Mouse (Mus musculus): ENCODE results near the gene C130032M10Rik.

Gene C130032M10Rik

DNA sequence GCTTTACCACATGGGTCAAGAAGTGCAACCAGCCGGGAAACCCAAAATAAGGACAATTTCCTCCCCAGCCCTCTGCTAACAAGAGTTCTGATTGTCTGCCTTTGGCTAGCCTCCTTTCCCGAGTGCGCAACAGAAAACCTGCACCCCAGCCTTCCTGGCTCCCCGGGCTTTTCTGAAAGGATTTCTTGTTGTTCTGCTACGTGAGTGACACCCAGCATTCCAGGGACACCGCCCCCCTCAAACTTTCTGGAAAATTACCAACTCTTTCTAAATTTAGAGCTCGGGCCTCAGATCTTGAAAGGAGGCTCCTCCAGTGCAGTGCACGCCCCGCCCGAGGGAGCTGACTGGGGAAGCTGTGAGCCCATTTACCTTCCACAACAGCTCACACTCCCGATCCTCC, at the start of gene C130032M10Rik:
C130032M10Rik (plus strand) TSS at position 334 of the 400 bp plus-strand sequence.
- peak; percentile 12 for DNase-seq

- DNase-seq: no peak
These were observed 48.6 kb upstream of the C130032M10Rik start for GRCm38 (mm10) chr9:114466871-114467270.

GRCm38 (mm10) chr9:114468217-114468616, 47.3 kb upstream of the C130032M10Rik start:
- DNase-seq: no peak

- no peak for DNase-seq
These were observed 46.8 kb upstream of the C130032M10Rik start for GRCm38 (mm10) chr9:114468701-114469100.

GRCm38 (mm10) chr9:114471892-114472291, 43.6 kb upstream of the C130032M10Rik start:
- no peak for DNase-seq

DNA sequence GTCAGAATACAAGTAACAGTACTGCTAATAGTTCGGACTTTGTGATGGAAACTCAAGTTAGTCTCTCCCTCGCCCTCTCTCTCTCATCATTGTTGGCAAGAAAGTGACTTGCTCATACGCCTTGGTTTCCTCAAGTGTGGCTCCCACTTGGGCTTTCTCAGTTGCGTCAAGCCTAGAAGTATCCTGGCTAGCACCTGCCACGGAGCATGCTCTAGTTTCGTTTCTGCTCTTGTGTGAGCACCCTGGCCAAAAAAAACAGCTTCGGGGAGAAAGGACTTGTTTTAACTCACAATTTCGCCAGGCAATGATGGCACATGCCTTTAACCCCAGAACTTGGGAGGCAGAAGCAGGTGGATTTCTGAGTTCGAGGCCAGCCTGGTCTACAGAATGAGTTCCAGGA, 38.5 kb upstream of the C130032M10Rik start:
- no peak for DNase-seq

- DNase-seq: no peak
These were observed 34.6 kb upstream of the C130032M10Rik start for GRCm38 (mm10) chr9:114480940-114481339.

DNA sequence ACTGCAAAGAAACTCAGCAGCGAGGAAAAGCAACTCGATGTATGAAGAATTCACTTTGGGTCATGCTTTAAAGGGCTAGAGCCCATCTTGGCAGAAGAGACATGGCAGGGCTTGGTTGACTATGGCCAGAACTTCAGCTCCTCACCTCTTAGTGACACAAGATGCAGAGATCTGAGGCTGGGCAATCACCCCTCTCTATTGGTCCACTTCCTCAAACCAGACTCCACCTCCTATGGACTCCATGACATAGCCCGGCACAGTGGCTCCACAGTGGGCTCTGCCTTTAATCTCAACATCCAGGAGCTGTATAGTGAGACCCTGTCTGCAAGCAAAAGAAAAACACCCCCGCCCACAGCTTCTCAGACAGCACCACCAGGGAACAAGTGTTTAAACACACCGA, 30.7 kb upstream of the C130032M10Rik start:
- no peak for DNase-seq

DNA sequence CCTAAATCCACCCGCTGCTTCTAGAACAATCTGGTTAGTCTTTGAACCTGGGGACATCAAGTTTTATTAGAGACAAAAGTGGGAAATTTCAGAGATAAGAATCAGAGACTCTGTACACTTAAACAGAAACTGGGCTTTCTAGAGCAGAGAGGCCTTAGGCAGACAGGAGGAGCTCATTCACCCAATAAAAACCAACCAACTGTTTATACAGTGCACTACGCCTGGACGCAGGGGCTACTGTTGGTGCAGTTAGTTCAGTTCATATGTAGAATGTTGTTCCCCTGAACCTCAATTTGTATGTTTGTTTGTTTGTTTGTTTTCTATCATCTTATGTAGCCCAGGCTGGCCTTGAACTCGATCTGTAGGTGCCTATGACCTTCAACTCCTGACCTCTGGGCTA, 28.7 kb upstream of the C130032M10Rik start:
- no peak for DNase-seq

DNA sequence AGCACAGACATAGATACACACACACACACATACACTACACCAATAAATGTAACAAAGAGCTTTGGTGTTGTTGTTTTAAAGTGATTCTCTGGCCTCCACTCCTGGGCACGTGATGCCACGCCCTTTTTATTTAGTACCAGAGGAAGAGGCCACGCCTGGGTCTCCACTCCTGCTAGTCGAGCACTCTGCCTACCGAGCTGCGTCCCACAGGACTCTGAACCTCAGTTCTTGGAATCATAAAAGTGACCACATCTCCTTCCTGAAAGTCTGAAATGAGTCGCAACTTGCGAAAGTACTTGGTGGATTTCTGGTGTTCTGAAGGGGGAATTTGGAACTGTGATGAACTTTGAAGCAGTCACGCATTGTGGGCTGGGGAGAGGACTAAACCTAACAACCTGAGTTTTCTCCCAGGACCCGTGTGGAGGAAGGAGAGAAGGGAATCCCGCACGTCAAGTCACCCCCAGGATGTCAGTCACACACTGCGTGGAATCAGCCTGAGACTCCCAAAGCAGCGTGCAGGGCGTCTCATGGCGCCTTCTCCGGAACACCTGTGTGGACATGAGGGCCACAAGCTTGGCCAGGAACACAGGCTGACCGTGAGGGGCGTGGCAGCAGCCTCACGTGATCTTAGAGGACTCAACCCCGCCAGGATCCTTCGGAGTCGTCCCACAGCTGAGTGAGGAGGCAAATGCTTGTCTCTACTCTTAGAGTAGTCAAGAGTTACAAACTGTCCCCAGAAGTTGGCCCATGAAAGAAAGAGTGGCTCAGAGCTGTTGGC, 27.8 kb upstream of the C130032M10Rik start:
- DNase-seq: no peak

GRCm38 (mm10) chr9:114496469-114496868, 19.0 kb upstream of the C130032M10Rik start:
- no peak for DNase-seq

- peak; percentile 93 for DNase-seq
These were observed 17.3 kb upstream of the C130032M10Rik start for GRCm38 (mm10) chr9:114498218-114498617.

DNA sequence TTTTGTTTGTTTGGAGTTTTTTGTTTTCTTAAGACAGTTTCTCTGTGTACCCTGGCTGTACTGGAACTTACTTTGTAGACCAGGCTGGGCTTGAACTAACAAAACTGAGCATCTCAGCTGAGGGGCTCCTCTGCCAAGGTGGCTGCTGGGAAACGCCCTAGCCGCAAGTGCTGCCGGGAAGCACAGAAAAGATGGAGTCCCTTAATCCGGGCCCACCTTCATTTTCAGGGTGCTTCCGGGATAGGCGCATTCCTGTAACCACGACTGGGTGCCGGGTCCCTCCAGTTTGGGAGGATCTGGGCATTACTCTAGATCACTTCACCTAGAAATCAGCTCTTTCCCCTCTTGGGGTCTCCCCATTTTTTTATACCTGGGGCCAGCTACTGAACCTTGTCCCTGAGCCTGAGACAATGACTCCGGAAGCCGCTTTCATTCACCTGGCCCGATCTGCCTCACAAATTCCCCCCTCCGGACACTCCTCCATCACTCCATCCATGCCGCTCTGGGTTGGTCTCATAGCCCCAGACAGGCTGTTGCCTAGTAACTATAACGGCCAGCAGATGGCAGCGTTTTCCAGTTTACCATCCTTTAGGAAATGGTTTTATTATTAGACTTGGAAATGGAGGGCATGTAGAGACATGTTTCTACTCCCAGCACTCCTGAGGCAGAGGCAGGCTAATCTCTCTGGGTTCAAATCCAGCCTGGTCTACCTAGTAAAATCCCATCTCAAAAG, 15.5 kb upstream of the C130032M10Rik start:
- peak; percentile 82 for DNase-seq

DNA sequence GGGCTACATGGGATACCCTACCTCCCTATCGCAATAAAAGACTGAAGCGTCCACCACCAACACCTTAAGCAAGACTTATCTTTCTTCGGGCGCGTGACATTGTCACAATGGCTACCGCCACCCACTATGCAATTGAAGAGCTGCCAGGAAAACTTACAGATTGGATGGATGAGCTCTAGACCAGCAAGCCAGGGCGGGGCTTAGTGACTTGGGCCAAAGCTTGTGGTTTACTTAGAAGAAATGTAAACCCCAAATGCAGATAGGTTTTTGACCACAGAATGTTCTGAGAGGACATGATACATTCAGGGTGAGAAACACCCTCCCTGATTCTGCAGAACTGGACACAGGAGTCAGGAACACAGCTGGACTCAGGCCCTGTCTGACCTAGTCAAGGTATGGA, 14.4 kb upstream of the C130032M10Rik start:
- DNase-seq: no peak

- no peak for DNase-seq
These were observed 13.6 kb upstream of the C130032M10Rik start for GRCm38 (mm10) chr9:114501913-114502312.

- no peak for DNase-seq
These were observed 12.6 kb upstream of the C130032M10Rik start for GRCm38 (mm10) chr9:114502711-114503427.

DNA sequence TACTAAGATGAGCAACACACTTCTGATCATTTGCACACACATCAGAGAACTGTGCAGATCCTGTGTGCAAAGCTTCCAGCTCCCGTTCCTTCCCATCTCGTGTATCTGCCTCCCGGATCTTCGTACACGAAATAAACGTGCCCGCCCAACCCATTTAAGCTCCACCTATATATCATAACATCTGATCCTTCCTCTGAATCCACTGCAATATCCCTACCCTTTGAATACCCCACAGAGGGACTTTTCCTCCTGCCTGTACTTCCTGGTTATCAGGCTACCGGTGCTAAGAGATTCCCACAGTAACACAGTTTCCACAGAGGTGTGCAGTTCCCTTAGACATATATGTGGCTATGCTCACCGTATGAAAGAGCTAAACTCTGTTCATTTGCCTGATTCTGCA, 10.7 kb upstream of the C130032M10Rik start, which contains the start of gene Ccr4:
Ccr4 (minus strand) TSS at position 101 of the 400 bp plus-strand sequence.
- no peak for DNase-seq

- no peak for DNase-seq
These were observed 8.9 kb upstream of the C130032M10Rik start for GRCm38 (mm10) chr9:114506564-114506963.

DNA sequence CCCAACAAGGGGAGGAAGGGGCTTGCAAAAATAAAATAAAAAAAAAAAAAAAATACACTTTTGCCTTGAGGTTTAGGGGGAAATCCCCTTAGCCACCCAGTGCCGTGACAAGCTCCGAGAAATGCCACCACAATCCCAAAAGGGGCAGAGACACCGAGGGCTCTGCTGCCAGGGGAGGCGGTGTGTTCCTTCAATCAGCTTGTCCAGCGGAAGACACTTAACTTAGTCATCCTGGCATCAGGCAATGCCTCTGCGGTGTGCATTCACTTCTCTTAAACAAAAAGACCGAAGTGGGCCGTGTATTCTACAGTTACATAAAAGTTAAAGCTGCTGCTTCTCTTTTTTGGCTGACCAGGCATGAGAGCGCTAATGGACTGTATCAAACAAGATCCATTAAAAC, 8.1 kb upstream of the C130032M10Rik start:
- no peak for DNase-seq

GRCm38 (mm10) chr9:114509785-114510184, 5.7 kb upstream of the C130032M10Rik start:
- no peak for DNase-seq

DNA sequence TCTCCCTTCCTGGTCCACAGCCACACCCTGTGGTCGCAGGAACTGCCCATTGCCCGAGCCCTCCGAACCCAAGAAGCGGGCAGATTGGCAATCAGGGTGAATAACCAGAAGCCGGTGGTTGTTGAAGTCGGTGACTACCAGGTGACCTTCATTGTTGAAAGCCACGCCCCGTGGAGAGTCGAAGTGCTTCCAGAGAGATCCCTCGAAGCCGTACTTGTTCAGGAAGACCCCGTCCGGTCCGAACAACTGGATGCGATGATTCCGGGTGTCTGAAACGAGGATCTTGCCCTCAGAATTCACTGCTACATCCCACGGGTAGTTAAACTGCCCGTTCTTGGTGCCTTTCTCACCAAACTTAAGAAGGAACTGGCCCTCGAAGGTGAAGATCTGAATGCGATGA, 2.7 kb upstream of the C130032M10Rik start:
- no peak for DNase-seq

DNA sequence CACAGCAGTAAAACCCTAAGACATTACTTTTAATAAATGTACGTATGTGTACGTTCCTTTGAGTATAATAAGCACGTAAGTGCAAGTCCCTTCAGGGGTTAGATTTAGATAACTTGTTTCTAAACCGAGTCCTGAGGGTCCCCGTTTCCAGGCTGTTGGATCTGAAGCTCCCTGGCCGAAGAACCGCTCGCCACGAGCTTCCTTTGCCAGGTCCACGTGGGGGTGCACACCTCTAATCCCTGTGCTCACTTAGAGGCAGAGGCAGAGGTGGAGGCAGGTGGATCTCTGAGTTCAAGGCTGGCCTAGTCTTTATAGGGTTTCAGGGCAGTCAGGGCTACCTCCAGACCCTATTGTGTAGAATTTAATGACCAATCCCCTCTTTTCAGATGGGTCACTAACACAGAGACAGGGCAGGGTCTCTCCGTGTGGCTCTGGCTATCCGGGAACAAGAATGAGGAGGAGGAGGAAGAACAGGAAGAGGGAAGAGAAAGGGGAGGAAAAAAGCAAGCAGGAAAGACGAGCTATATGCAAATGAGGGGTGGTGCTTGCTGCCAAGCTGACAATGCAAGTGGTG, 2.5 kb downstream of the C130032M10Rik start:
- DNase-seq: no peak

Data from lung, postnatal 14 days (tissue).